Mouse (Mus musculus) heart, embryonic 16.5 days (tissue): ENCODE measurements around the gene Ltbp2. TPM values are rescaled to one million over a fixed set of nuclear protein-coding genes. Genes with fewer than 3 reads are reported as not detected.

Experiments used
- ATAC-seq: fragments of 200-750 bp; cut with Nextera tagmentation; replicated peaks from 2 replicates; pipeline ENCODE4 v1.8.0; 2017; ENCODE audit warnings: moderate number of reproducible peaks; ENCODE audit not compliant: insufficient read depth, low FRiP score; ENCODE audit errors: extremely low read depth
- H3K27ac ChIP-seq: fragments of 300-500 bp; sonication (generic); 2 replicates; pipeline ENCODE4 v1.5.1; 2014; ENCODE audit warnings: mild to moderate bottlenecking, low read length, control low read depth, moderate library complexity
- H3K27me3 ChIP-seq: fragments of 300-500 bp; sonication (generic); 2 replicates; pipeline ENCODE4 v1.6.1; 2014; ENCODE audit warnings: low read length, mixed read lengths; ENCODE audit not compliant: control insufficient read depth, insufficient read depth
- H3K36me3 ChIP-seq: fragments of 300-500 bp; sonication (generic); 2 replicates; pipeline ENCODE4 v1.6.1; 2014; ENCODE audit not compliant: control insufficient read depth, insufficient read depth
- H3K4me1 ChIP-seq: fragments of 300-500 bp; sonication (generic); 2 replicates; pipeline ENCODE4 v1.6.1; 2014; ENCODE audit warnings: low read length, mixed read lengths; ENCODE audit not compliant: control insufficient read depth, insufficient read depth
- H3K4me2 ChIP-seq: fragments of 300-500 bp; sonication (generic); 2 replicates; pipeline ENCODE4 v1.6.1; 2014; ENCODE audit warnings: low read depth, mild to moderate bottlenecking, control low read depth, low read length
- H3K4me3 ChIP-seq: fragments of 300-500 bp; sonication (generic); 2 replicates; pipeline ENCODE4 v1.5.1; 2014; ENCODE audit warnings: mild to moderate bottlenecking, control low read depth, low read length
- H3K9ac ChIP-seq: fragments of 300-500 bp; sonication (generic); 2 replicates; pipeline ENCODE4 v1.6.1; 2014; ENCODE audit warnings: low read length, control low read depth
- H3K9me3 ChIP-seq: fragments of 300-500 bp; sonication (generic); replicated peaks from 2 replicates; pipeline ENCODE4 v1.6.1; 2016; ENCODE audit warnings: low read length; ENCODE audit not compliant: control insufficient read depth
- WGBS: fragments of 180-500 bp; shearing (Covaris S2); extraction: QIAGEN DNeasy Blood & Tissue Kit; methylation state at CpG from one replicate; pipeline ENCODE4 v1.1.7; 2014; 5-methylcytosine and 5-hydroxymethylcytosine counted together
- polyA plus RNA-seq: library from polyadenylated mRNA; unstranded; fragments of >200 nt; fragmentation: Nextera tagmentation; extraction: Ambion mirVana; gene quantifications from 2 replicates; pipeline ENCODE4 v1.2.1, GENCODE M21; 2015

Gene Ltbp2
- polyA plus RNA-seq, 1 experiment from 2014 or later: 5.9 TPM

DNA sequence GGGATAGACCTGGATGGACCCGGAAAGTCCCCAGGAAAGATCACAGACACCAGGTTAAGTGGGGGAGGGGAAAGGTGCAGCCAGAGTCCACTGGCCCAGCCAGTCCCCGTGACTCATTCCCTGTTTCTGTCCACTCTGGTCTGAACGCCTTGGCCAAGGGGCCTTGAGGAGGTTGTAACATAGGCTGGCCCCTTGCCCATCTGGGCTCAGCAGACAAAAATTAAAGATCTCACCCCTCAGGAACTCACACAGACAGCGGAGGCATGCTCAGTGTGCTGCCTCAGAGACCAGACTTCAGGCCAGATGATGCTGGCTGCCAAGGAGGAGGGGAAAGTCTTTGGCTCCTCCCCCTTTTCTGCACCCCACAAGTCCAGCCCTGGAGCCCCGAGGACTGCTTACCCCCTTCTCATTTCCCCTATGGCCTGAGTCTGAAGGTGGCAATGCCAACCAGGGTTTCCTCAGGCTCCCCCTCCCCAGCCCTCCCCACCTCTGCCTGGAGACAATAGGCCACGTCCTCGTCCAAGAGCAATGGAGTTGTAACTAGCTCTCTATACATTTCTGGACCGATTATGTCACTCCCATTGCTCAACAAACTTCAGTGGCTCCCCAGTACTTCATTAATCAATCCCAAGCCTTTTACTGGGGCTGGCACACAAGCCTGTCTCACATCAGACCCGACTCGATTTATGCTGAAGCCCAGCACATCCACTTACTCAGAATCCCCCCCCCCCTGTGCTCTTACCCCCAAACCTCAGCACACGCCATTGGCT is 9.0 kb upstream of the Ltbp2 start:
- Histone ChIP-seq H3K27ac (peak overlapping the region; percentile 19; the same call in 1 of the 2 replicates), H3K27me3 (peaks cover 7% of the 10 kb centered on the region)

DNA sequence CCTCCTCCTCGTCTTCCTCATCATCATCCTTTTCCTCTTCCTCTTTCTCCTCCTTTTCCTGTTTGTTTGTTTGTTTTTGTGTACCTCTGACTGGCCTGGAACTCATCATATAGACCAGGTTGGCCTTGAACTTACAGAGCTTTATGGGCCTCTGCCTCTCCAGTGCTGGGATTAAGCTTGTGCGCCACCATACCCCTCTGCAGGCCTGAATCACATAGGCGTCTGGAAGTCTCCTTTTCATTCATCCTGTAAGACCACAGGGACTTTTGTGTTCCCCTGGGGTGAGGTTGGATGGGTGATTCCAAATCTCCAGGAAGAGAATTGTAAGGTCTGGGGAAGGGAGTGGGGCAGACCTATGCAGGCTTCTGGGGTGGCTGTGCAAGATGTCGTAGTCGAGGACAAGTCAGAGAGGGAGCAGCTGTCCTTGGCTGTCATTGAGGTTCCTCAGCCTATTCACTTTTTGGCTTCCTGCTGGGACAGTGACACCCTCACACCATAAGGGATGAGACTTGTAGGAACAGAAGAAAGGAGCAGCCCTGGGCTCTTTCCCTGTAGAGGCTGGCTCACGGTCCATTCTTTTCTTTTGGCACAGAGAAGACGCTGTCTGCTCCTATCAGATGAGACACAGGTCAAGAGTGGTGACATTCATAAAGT is 8.2 kb upstream of the Ltbp2 start:
- H3K4me2 ChIP-seq: no peak overlapping the region
- no peaks in the 10 kb centered on the region for H3K4me1 ChIP-seq
- no peaks in the 10 kb centered on the region for H3K36me3 ChIP-seq
- H3K9ac ChIP-seq: no peak overlapping the region
- H3K9me3 ChIP-seq: no peaks in the 10 kb centered on the region
- ATAC-seq: no peak
- peaks cover 11% of the 10 kb centered on the region for H3K27me3 ChIP-seq
- H3K4me3 ChIP-seq: no peak overlapping the region
- WGBS: 68% methylated on average over 7 of the region's 7 CpGs
- H3K27ac ChIP-seq: no peak overlapping the region

More for the DNA sequence above, 9.0 kb upstream of the Ltbp2 start:
- Histone ChIP-seq H3K4me2 (no peak overlapping the region), H3K36me3 (no peaks in the 10 kb centered on the region), H3K4me1 (no peaks in the 10 kb centered on the region), H3K9me3 (no peaks in the 10 kb centered on the region), H3K9ac (no peak overlapping the region), H3K4me3 (no peak overlapping the region)
- peak; percentile 72 for ATAC-seq
- 55% methylated on average over 11 of the region's 11 CpGs for WGBS

DNA sequence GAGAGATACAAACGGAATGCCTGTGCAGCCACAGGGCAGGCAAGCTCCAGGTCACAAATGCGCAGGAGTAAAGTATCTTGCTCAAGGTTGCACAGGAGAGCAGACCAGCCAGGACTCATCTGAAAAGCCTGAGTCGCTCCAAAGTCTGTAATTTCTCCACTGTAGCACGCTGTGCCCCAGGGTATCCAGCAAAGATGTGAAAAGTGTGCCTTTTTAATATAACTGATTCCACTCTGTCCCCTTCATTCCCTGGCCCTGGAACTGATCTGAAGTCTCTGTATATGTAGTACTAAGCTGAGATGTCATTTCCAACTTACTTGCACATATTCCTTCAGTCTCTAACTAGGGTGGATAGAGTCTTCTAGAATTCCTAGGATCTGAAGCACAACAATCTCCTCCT is 6.5 kb upstream of the Ltbp2 start:
- H3K4me2 ChIP-seq: no peak overlapping the region
- no peak overlapping the region for H3K9ac ChIP-seq
- H3K36me3 ChIP-seq: no peaks in the 10 kb centered on the region
- H3K9me3 ChIP-seq: no peaks in the 10 kb centered on the region
- H3K27me3 ChIP-seq: peaks cover 18% of the 10 kb centered on the region
- H3K4me3 ChIP-seq: no peak overlapping the region
- 85% methylated on average over 4 of the region's 4 CpGs for WGBS
- no peak overlapping the region for H3K27ac ChIP-seq
- ATAC-seq: no peak
- H3K4me1 ChIP-seq: no peaks in the 10 kb centered on the region

DNA sequence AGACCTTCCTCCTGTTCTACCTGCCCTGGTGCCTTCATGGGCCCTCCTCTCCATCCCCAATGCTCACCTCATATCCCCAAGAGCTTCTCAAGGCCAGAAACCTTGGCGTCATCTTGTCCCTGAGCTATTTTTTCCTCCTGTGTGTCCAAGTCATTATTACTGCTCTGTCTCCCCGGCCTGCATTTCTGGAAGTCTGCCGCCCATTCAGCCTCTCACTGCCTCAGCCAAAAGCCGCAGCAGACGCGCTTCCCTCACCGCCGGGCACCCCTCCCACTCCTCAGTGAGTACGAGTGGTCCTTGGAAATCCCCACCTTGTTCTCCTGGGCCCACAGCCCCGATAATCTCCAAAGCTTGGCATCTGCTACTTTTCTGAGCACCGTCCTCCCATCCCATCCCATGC is 3.8 kb upstream of the Ltbp2 start:
- no peak overlapping the region for H3K4me2 ChIP-seq
- ATAC-seq: no peak
- peaks cover 42% of the 10 kb centered on the region for H3K27me3 ChIP-seq
- H3K4me3 ChIP-seq: no peak overlapping the region
- no peak overlapping the region; the same call in 1 of the 2 replicates for H3K27ac ChIP-seq
- H3K9me3 ChIP-seq: no peaks in the 10 kb centered on the region
- WGBS: 39% methylated on average over 11 of the region's 11 CpGs
- H3K9ac ChIP-seq: no peak overlapping the region
- no peaks in the 10 kb centered on the region for H3K36me3 ChIP-seq
- 0 out of 2 replicates have a peak, but pooled peaks cover 4% of the 10 kb centered on the region for H3K4me1 ChIP-seq

DNA sequence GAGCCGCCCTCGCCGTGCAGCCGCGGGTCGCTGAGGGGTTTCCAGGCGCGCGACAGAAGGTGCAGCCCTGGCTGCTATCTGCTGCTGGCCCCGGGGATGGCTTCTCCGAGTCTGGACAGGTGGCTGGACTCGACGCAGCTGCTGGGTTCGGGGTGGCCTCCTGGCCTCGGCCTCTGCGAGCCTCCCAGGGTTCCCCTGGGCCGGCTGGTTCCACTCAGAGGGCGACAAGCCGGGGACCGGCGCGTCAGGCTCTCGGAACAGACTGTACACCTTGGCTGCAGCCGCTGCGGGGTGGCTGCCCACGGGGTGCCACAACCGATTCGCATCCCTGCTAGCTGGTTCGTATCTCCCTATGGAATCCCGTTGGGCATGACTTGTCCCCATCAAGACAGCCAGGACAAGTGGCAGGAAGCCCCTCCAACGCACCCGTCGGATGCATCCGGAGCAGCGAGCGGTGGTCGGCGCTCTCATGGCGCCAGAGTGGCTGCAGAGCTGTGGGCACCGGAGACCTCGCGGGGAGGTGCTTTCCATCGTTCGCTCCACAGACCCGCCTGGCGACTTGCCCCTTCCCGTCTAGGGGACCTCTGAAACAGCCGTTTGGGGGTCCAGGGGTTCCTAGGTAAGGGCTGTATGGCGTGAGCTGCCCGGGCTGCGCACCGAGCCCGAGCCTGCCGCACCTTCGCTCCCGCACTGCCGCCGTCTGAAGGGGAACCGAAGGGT is 411 bp downstream of the Ltbp2 start:
- H3K4me3 ChIP-seq: peak overlapping the region; percentile 57
- H3K27ac ChIP-seq: no peak overlapping the region
- no peaks in the 10 kb centered on the region for H3K36me3 ChIP-seq
- no peak; the same call in 1 of the 2 replicates for ATAC-seq
- WGBS: under 1% methylated on average over 59 of the region's 59 CpGs
- H3K27me3 ChIP-seq: peaks cover 52% of the 10 kb centered on the region
- peak overlapping the region; percentile 80 for H3K4me2 ChIP-seq
- H3K4me1 ChIP-seq: 0 out of 2 replicates have a peak, but pooled peaks cover 4% of the 10 kb centered on the region
- H3K9me3 ChIP-seq: no peaks in the 10 kb centered on the region
- H3K9ac ChIP-seq: peak overlapping the region; percentile 62

DNA sequence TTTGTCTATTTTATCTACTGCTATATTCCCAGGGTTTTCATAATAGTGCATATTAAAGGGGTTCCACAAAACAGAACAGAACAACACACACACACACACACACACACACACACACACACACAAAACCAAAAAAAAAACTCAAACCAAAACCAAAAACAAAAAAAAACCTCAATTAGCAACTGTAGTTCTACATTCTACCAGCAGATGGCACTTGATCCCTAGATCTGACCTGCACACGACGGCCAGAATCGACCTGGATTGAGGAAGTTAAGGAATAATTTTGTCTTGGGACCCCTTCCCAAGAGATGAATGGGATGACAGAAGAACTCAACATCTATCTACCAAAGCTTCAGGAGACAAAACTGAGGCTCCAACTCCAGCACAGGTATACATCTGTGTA is 2.9 kb downstream of the Ltbp2 start:
- 2% methylated on average over 3 of the region's 3 CpGs for WGBS
- Histone ChIP-seq H3K4me3 (no peak overlapping the region), H3K36me3 (no peaks in the 10 kb centered on the region), H3K27ac (no peak overlapping the region), H3K27me3 (peaks cover 46% of the 10 kb centered on the region), H3K9me3 (no peaks in the 10 kb centered on the region), H3K4me1 (0 out of 2 replicates have a peak, but pooled peaks cover 4% of the 10 kb centered on the region), H3K4me2 (peak overlapping the region; percentile 23; the same call in 1 of the 2 replicates), H3K9ac (no peak overlapping the region)
- ATAC-seq: no peak

DNA sequence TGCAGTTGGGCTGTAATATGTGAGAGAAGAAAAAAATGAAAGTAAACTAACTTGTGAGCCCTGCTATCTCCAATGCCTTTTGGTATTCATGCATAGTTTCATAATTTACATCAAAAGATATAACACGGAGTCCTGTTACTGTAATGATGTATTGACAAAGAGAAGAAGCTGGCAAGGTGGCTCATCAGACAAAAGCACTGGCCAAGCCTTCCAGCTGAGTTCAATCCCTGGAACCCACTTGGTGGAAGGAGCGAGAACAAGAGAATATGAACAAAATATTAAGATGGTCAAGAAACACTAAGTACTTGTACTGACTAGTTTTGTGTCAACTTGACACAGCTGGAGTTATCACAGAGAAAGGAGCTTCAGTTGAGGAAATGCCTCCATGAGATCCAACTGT is 4.0 kb downstream of the Ltbp2 start:
- no peaks in the 10 kb centered on the region for H3K9me3 ChIP-seq
- H3K4me1 ChIP-seq: 0 out of 2 replicates have a peak, but pooled peaks cover 4% of the 10 kb centered on the region
- no peak overlapping the region for H3K27ac ChIP-seq
- H3K4me3 ChIP-seq: no peak overlapping the region
- H3K27me3 ChIP-seq: peaks cover 39% of the 10 kb centered on the region
- H3K4me2 ChIP-seq: no peak overlapping the region
- no peak for ATAC-seq
- 73% methylated on average over 2 of the region's 2 CpGs for WGBS
- no peaks in the 10 kb centered on the region for H3K36me3 ChIP-seq
- no peak overlapping the region for H3K9ac ChIP-seq

DNA sequence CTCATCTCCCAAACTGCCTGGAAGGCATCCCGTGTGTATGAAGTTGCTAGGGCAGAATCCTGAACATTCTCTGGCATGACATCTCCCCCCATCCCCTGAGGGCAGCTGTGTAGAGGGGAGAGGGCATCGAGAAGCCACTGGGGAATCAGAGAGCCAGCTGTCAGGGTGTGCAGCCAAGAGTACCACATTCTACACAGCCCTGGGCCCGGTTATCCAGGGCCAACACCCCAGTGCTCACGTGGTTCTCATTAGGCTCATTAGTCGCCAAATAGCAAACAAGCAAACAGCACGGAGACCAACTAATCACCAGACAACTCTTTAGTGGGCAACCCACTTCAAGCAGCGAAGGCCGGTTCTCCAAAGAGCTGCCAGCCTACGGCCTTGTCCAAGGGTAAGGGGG is 10.9 kb downstream of the Ltbp2 start:
- Histone ChIP-seq H3K9ac (no peak overlapping the region), H3K4me2 (no peak overlapping the region), H3K27ac (no peak overlapping the region), H3K36me3 (no peaks in the 10 kb centered on the region), H3K27me3 (peaks cover 3% of the 10 kb centered on the region; the same call in 1 of the 2 replicates), H3K9me3 (no peaks in the 10 kb centered on the region), H3K4me1 (no peaks in the 10 kb centered on the region), H3K4me3 (no peak overlapping the region)
- no peak for ATAC-seq
- WGBS: 76% methylated on average over 9 of the region's 9 CpGs
